Mouse (Mus musculus) granulocyte monocyte progenitor cell, adult 5-6 weeks (primary cell): ENCODE measurements at regions not wholly inside any gene's neighbourhood (a gene's known extent, or its start where the extent isn't known, plus 50 kb on each side); places are given as distances from the start of the nearest gene placed in this dataset.

ENCODE experiments used
- ATAC-seq: replicated peaks from 2 replicates; pipeline ENCODE4 v1.8.0; 2016; ENCODE audit warnings: mild to moderate bottlenecking, moderate TSS enrichment, inconsistent platforms; ENCODE audit not compliant: poor library complexity, severe bottlenecking

GRCm38 (mm10) chr5:150866198-150866597 is 86.2 kb upstream of the Kl start:
- ATAC-seq = no peak

- no peak for ATAC-seq
Measured at GRCm38 (mm10) chr5:150869954-150870353, 82.5 kb upstream of the Kl start.

GRCm38 (mm10) chr5:150878805-150879204 is 73.6 kb upstream of the Kl start:
- no peak for ATAC-seq

- ATAC-seq = no peak
Measured at GRCm38 (mm10) chr5:150883676-150884075, 68.7 kb upstream of the Kl start.

GRCm38 (mm10) chr5:150890086-150890485 is 62.3 kb upstream of the Kl start:
- no peak for ATAC-seq

- ATAC-seq = peak; percentile 40; the same call in 1 of the 2 replicates
Measured at GRCm38 (mm10) chr5:150891262-150891940, 61.0 kb upstream of the Kl start.

GRCm38 (mm10) chr5:150894049-150894738 is 58.2 kb upstream of the Kl start:
- no peak for ATAC-seq

- no peak for ATAC-seq
Measured at GRCm38 (mm10) chr5:150894739-150895085, 57.7 kb upstream of the Kl start.

GRCm38 (mm10) chr5:150901661-150902060 is 50.7 kb upstream of the Kl start:
- ATAC-seq = no peak
